Mouse (Mus musculus) mouse trophoblast stem cell (cell line): ENCODE data around the gene Rab39b.

ENCODE experiments used
- in situ Hi-C, 2 experiments: fragments of 300-500 bp; cut with MseI, MboI; formaldehyde crosslinking; loops; 2 replicates in 1 of 2; 3 replicates in 1 of 2; pipeline ENCODE4 v1.15.1; 2025

Gene Rab39b

DNA sequence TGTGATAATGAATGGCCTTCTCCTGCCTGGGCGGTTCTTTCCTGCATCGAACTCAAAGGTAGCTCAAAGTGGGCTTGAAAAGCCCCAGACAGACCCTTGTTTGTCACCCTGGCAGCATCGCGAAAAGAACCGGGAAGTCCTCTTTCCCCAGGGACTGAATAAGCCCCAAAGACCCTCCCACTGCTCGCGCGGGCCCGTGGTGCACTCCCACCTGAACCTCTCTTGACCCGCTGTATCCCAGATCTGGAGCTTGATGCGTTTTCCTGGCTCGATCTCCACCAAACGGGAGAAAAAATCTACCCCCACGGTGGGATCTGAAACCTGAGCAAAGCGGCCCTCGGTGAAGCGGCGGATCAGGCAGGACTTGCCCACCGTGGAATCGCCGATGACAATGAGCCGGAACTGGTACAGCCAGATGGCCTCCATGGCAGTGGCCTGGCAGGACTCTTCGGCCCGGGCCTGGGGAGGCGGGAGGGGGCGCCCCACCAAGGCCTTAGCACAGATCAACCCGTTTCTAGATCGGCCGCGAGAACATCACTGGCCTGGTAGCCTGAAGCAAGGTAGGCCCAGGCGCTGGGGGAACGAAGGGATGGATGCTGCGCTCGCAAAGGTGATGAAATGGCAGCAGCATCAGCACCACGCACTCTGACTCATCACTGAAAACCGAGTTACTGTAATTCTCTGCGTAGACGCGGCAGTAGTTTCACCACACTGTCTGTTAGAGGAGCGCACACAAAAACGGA lies at the start of gene Rab39b:
Gene Rab39b (minus strand): TSS at position 650 of the 743 bp plus-strand sequence.
- in situ Hi-C loops, result no loop called here

GRCm38 (mm10) chrX:75578539-75578938 lies 508 bp upstream of the Rab39b start:
- in situ Hi-C loops, result no loop called here
